Mouse (Mus musculus): Measurements from ENCODE around the gene Telo2. TPM values are rescaled to one million over a fixed set of nuclear protein-coding genes. Genes with fewer than 3 reads are reported as not detected.

The Telo2 gene
- total and polyA plus RNA-seq, 3 experiments: 25.5 to 34.9 (median 28.4) TPM

GRCm38 (mm10) chr17:25107786-25108185 lies 8.0 kb downstream of the Telo2 start:
- peaks cover 0 to 3% of the 10 kb centered on the region in 2 experiments; a peak in 1 of 4 replicates for H3K4me1 ChIP-seq (ENCODE audit: control insufficient read depth in 1 of 2, insufficient read depth in 2 of 2)
- no peaks in the 10 kb centered on the region for H3K79me2 ChIP-seq (replicated peaks; ENCODE audit: control insufficient read depth, extremely low read depth, insufficient read depth, poor library complexity, severe bottlenecking)
- dilution Hi-C loops (cut with MboI; ENCODE audit: extremely low pct_ligation_motif_present, extremely low pct_unique_long_range_greater_than_20kb, low sequenced_read_pairs) (no loop called here), in situ Hi-C loops (cut with MboI; ENCODE audit: low pct_ligation_motif_present, low pct_unique_long_range_greater_than_20kb, low sequenced_read_pairs) (no loop called here)
- no peak overlapping the region for H3K27ac ChIP-seq (ENCODE audit: insufficient read depth, low read depth)
- no peak overlapping the region for H3K4me3 ChIP-seq (replicated peaks in 1 of 3; ENCODE audit: low read depth in 2 of 3, low read length in 2 of 3, poor library complexity in 1 of 3)
- H3K9me3 ChIP-seq (replicated peaks; ENCODE audit: low read length): no peaks in the 10 kb centered on the region
- no peak for TF ChIP-seq PAX5 (IDR thresholded peaks at IDR 0.05; ENCODE audit: low read length)
- no peak for TF ChIP-seq JUN (IDR thresholded peaks at IDR 0.05; ENCODE audit: insufficient read depth, low read depth, low read length)
- no peak for TF ChIP-seq CTCF (conservative IDR thresholded peaks at IDR 0.05 in 1 of 2, IDR thresholded peaks at IDR 0.05 in 1 of 2; ENCODE audit: low read depth in 2 of 2, low read length in 2 of 2)
- no peak for DNase-seq (ENCODE audit: extremely low read depth)
- peaks cover 76 to 99% of the 10 kb centered on the region in 2 experiments for H3K36me3 ChIP-seq (replicated peaks in 1 of 2; ENCODE audit: control insufficient read depth in 1 of 2, insufficient read depth in 1 of 2, low read length in 1 of 2)
- no peaks in the 10 kb centered on the region for H3K27me3 ChIP-seq (replicated peaks)
- no peak overlapping the region for H3K4me2 ChIP-seq (ENCODE audit: insufficient read depth, low read depth, poor library complexity, severe bottlenecking)
- no peak overlapping the region for H3K9ac ChIP-seq (ENCODE audit: insufficient read depth, low read depth)

- Histone ChIP-seq H3K9ac (ENCODE audit: insufficient read depth, low read depth) (no peak overlapping the region), H3K36me3 (replicated peaks in 1 of 2; ENCODE audit: control insufficient read depth in 1 of 2, insufficient read depth in 1 of 2, low read length in 1 of 2) (peaks cover 80 to 93% of the 10 kb centered on the region in 2 experiments), H3K4me2 (ENCODE audit: insufficient read depth, low read depth, poor library complexity, severe bottlenecking) (no peak overlapping the region), H3K4me1 (ENCODE audit: control insufficient read depth in 1 of 2, insufficient read depth in 2 of 2) (no peaks in the 10 kb centered on the region), H3K27me3 (replicated peaks) (no peaks in the 10 kb centered on the region), H3K79me2 (replicated peaks; ENCODE audit: control insufficient read depth, extremely low read depth, insufficient read depth, poor library complexity, severe bottlenecking) (no peaks in the 10 kb centered on the region), H3K4me3 (replicated peaks in 1 of 3; ENCODE audit: low read depth in 2 of 3, low read length in 2 of 3, poor library complexity in 1 of 3) (no peak overlapping the region), H3K27ac (ENCODE audit: insufficient read depth, low read depth) (no peak overlapping the region), H3K9me3 (replicated peaks; ENCODE audit: low read length) (no peaks in the 10 kb centered on the region)
- in situ Hi-C loops (cut with MboI; ENCODE audit: low pct_ligation_motif_present, low pct_unique_long_range_greater_than_20kb, low sequenced_read_pairs): no loop called here
- TF ChIP-seq NRF1 (IDR thresholded peaks at IDR 0.05; ENCODE audit: low read depth, low read length) (no peak), NELFE (IDR thresholded peaks at IDR 0.05; ENCODE audit: low read depth, low read length) (no peak), USF1 (IDR thresholded peaks at IDR 0.05; ENCODE audit: low read depth, low read length) (no peak), POLR2AphosphoS2 (IDR thresholded peaks at IDR 0.05; ENCODE audit: low read depth, low read length) (no peak), JUN (IDR thresholded peaks at IDR 0.05; ENCODE audit: insufficient read depth, low read depth, low read length) (no peak), CHD2 (IDR thresholded peaks at IDR 0.05; ENCODE audit: low read length) (no peak), ZMIZ1 (IDR thresholded peaks at IDR 0.05; ENCODE audit: low read depth, low read length) (no peak)
- dilution Hi-C loops (cut with MboI; ENCODE audit: extremely low pct_ligation_motif_present, extremely low pct_unique_long_range_greater_than_20kb, low sequenced_read_pairs): no loop called here
- DNase-seq (ENCODE audit: extremely low read depth): no peak
These were observed 14.4 kb downstream of the Telo2 start for GRCm38 (mm10) chr17:25101338-25101737.

- Histone ChIP-seq H3K79me2 (replicated peaks; ENCODE audit: control insufficient read depth, extremely low read depth, insufficient read depth, poor library complexity, severe bottlenecking) (no peaks in the 10 kb centered on the region), H3K4me2 (ENCODE audit: insufficient read depth, low read depth, poor library complexity, severe bottlenecking) (no peak overlapping the region), H3K4me3 (replicated peaks in 1 of 3; ENCODE audit: low read depth in 2 of 3, low read length in 2 of 3, poor library complexity in 1 of 3) (no peak overlapping the region), H3K4me1 (ENCODE audit: control insufficient read depth in 1 of 2, insufficient read depth in 2 of 2) (no peaks in the 10 kb centered on the region), H3K9ac (ENCODE audit: insufficient read depth, low read depth) (no peak overlapping the region), H3K36me3 (replicated peaks in 1 of 2; ENCODE audit: control insufficient read depth in 1 of 2, insufficient read depth in 1 of 2, low read length in 1 of 2) (peaks cover 67 to 93% of the 10 kb centered on the region in 2 experiments), H3K27ac (ENCODE audit: insufficient read depth, low read depth) (no peak overlapping the region), H3K27me3 (replicated peaks) (no peaks in the 10 kb centered on the region), H3K9me3 (replicated peaks; ENCODE audit: low read length) (no peaks in the 10 kb centered on the region)
- TF ChIP-seq CHD1 (IDR thresholded peaks at IDR 0.05; ENCODE audit: low read depth, low read length): no peak
- no peak for TF ChIP-seq JUND (conservative IDR thresholded peaks at IDR 0.05; ENCODE audit: low read depth, low read length)
- no peak for TF ChIP-seq EP300 (IDR thresholded peaks at IDR 0.05; ENCODE audit: low read length)
- TF ChIP-seq PAX5 (IDR thresholded peaks at IDR 0.05; ENCODE audit: low read length): no peak
- TF ChIP-seq ZNF384 (IDR thresholded peaks at IDR 0.05; ENCODE audit: low read depth, low read length): no peak
- no peak for DNase-seq (ENCODE audit: extremely low read depth)
- dilution Hi-C loops (cut with MboI; ENCODE audit: extremely low pct_ligation_motif_present, extremely low pct_unique_long_range_greater_than_20kb, low sequenced_read_pairs): no loop called here
- in situ Hi-C loops (cut with MboI; ENCODE audit: low pct_ligation_motif_present, low pct_unique_long_range_greater_than_20kb, low sequenced_read_pairs): no loop called here
These were observed 15.7 kb downstream of the Telo2 start for GRCm38 (mm10) chr17:25100052-25100451.

Data from CH12.LX (cell line).